Mouse (Mus musculus) heart, embryonic 13.5 days (tissue): ENCODE results near the gene Faf1. TPM values are rescaled to one million over a fixed set of nuclear protein-coding genes. Genes with fewer than 3 reads are reported as not detected.

Experiments
- ATAC-seq: fragments of 200-750 bp; cut with Nextera tagmentation; 2 replicates; pipeline ENCODE4 v1.8.0; 2017; ENCODE audit warnings: moderate TSS enrichment; ENCODE audit not compliant: insufficient number of reproducible peaks, low FRiP score, low TSS enrichment; ENCODE audit errors: extremely low read depth
- H3K27ac ChIP-seq: fragments of 300-500 bp; sonication (generic); replicated peaks from 2 replicates; pipeline ENCODE4 v1.5.1; 2015; ENCODE audit warnings: moderate library complexity, mild to moderate bottlenecking, inconsistent platforms
- H3K27me3 ChIP-seq: fragments of 300-500 bp; sonication (generic); replicated peaks from 2 replicates; pipeline ENCODE4 v1.6.1; 2015; ENCODE audit warnings: mild to moderate bottlenecking, inconsistent platforms
- H3K36me3 ChIP-seq: fragments of 300-500 bp; sonication (generic); 2 replicates; pipeline ENCODE4 v1.6.1; 2015; ENCODE audit warnings: mild to moderate bottlenecking, inconsistent platforms
- H3K4me1 ChIP-seq: fragments of 300-500 bp; sonication (generic); 2 replicates; pipeline ENCODE4 v1.6.1; 2015; ENCODE audit warnings: inconsistent platforms
- H3K4me2 ChIP-seq: fragments of 300-500 bp; sonication (generic); 2 replicates; pipeline ENCODE4 v1.6.1; 2015; ENCODE audit warnings: inconsistent platforms, mild to moderate bottlenecking, moderate library complexity
- H3K4me3 ChIP-seq: fragments of 300-500 bp; sonication (generic); 2 replicates; pipeline ENCODE4 v1.5.1; 2015; ENCODE audit warnings: moderate library complexity, mild to moderate bottlenecking, inconsistent platforms
- H3K9ac ChIP-seq: fragments of 300-500 bp; sonication (generic); 2 replicates; pipeline ENCODE4 v1.6.1; 2015; ENCODE audit warnings: inconsistent platforms, mild to moderate bottlenecking, moderate library complexity
- H3K9me3 ChIP-seq: fragments of 300-500 bp; sonication (generic); 2 replicates; pipeline ENCODE4 v1.6.1; 2016; ENCODE audit warnings: inconsistent platforms
- WGBS: fragments of 180-500 bp; shearing (Covaris S2); methylation state at CpG from one replicate; pipeline ENCODE4 v1.1.7; 2015; ENCODE audit warnings: mixed read lengths; 5-methylcytosine and 5-hydroxymethylcytosine counted together
- polyA plus RNA-seq: library from polyadenylated mRNA; unstranded; fragments of >200 nt; fragmentation: Nextera tagmentation; extraction: Ambion mirVana; gene quantifications from 2 replicates; pipeline ENCODE4 v1.2.1, GENCODE M21; 2015

Faf1 gene
- polyA plus RNA-seq, 1 experiment from 2014 or later, result 18.3 TPM

DNA sequence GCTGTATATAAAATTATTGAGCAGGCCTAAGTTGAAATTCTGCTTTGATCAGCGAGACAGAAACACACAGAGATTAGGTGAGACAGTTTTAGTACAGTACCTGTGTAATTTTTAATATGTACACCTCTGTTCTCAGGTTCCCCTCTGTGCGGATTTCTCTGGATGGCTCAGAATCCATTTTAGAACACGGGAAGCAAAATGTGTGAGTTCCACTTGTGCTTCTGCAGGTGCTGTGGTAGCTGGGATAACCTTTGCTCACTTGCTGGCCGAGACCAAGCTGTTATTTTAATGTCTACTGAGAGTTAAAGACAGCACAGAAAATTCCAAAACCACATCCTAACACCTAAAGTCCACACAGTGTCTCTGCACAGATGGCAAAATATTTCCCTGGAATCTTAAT lies 20.1 kb upstream of the Faf1 start:
- H3K27me3 ChIP-seq, result peaks cover 67% of the 10 kb centered on the region
- ATAC-seq, result no peak

DNA sequence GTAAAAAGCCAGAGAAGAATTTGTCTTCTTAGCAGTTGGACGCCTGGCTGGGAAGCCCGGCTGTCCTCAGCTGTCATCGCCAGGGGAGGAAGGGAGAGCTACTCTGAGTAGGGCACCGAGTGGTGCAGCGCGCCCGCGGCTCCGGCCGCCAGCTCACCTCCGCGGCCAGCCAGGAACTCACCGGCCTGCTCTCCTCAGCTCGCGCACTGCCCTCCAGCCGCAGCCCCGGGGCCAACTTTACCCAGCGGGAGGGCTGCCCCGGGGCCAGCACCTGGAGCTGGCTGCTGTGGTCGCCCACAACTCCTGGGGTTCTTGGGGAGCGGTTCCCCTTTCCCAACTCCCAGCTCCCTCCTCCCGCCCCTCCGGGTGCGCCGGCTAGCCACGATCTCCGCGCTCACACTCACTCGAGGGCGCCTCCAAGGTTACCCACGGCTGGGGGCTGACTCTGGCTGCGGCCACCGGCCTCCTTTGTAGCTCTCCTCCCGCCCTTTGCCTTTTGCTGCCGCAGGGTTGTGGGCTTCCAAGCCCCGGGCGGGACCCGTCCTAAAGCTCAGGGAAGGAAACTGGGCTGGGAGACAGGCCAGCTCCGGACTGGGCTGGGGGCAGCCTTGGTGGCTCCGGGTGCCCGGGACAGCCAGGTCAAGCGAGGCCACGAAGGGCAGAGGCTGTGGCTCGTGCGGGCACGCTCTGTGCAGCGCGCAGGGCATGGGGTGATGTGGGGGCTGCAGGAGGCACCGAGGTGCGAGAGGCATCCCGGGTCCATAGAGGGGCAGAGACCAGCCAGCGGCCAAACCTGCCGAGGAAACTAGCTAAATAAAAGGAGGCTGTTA lies 19.2 kb upstream of the Faf1 start:
- no peaks in the 10 kb centered on the region for H3K9me3 ChIP-seq
- peak overlapping the region; percentile 95 for H3K4me2 ChIP-seq
- peaks cover 15% of the 10 kb centered on the region for H3K4me1 ChIP-seq
- no peak overlapping the region for H3K27ac ChIP-seq
- 0 out of 2 replicates have a peak, but pooled peaks cover 6% of the 10 kb centered on the region for H3K36me3 ChIP-seq
- peak; percentile 42 for ATAC-seq
- under 1% methylated on average over 51 of the region's 53 CpGs for WGBS
- H3K9ac ChIP-seq, result peak overlapping the region; percentile 79
- H3K27me3 ChIP-seq, result peaks cover 74% of the 10 kb centered on the region
- peak overlapping the region; percentile 61 for H3K4me3 ChIP-seq

More for the DNA sequence above, 20.1 kb upstream of the Faf1 start:
- no peak overlapping the region for H3K4me2 ChIP-seq
- no peaks in the 10 kb centered on the region for H3K9me3 ChIP-seq
- 19% methylated on average over 4 of the region's 4 CpGs for WGBS
- H3K36me3 ChIP-seq, result 0 out of 2 replicates have a peak, but pooled peaks cover 6% of the 10 kb centered on the region
- no peak overlapping the region for H3K27ac ChIP-seq
- H3K4me3 ChIP-seq, result peak overlapping the region; percentile 61
- H3K9ac ChIP-seq, result no peak overlapping the region
- peaks cover 15% of the 10 kb centered on the region for H3K4me1 ChIP-seq

DNA sequence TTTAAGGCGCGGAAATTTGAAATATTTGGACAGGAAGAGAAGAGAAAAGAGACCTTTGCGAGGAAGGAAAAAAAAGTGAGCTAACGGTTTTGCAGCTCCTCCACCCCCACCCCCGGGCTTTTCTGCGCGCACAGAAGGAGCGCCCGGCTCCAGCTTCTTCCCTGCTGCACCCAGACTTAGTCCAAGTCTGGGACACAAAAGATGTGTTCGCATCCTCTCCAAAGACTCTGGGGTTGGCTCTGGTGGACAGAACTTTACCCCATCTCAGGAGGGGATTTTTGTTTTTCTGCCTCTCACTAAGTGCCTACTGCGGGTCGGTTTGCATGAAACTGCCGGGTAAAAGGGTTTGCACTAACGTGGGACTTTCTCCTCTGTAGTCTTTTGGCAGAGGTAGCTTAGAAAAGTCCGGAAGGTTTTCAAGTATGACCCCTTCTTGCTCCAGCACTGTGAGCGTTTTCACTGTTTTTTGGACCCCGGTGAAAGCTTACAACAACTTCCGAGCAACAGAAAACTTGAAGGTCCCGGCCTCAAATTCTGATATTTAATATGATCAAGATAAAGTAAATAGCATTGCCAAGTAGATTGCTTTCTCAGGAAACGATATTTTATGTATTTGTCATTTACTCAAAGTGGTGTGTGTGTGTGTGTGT lies 18.4 kb upstream of the Faf1 start:
- Histone ChIP-seq H3K27me3 (peaks cover 77% of the 10 kb centered on the region), H3K4me3 (peak overlapping the region; percentile 61), H3K9ac (peak overlapping the region; percentile 79), H3K4me2 (peak overlapping the region; percentile 95), H3K36me3 (0 out of 2 replicates have a peak, but pooled peaks cover 6% of the 10 kb centered on the region), H3K27ac (no peak overlapping the region), H3K4me1 (peaks cover 15% of the 10 kb centered on the region), H3K9me3 (no peaks in the 10 kb centered on the region)
- ATAC-seq, result no peak
- WGBS, result 2% methylated on average over 20 of the region's 20 CpGs

DNA sequence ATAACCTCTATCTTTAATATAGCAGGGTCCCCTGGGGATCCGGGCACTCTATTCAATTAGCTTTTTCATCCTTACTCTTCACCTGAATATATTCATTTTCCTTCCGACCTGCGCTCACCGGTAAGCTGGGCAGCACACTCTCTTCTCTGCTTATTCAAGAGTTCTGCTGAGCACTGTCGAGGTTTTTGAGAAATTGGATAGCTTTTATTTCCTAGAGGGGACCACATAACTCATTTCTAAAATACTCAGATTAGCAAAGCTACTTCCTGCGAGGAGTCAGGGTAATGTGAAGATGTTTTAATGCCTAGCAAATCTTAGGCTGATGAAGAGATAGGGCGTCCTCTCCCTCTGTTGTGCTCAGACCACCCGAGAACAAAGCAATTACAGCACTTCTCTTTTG lies 17.6 kb upstream of the Faf1 start:
- H3K36me3 ChIP-seq, result 0 out of 2 replicates have a peak, but pooled peaks cover 6% of the 10 kb centered on the region
- no peak for ATAC-seq
- peaks cover 77% of the 10 kb centered on the region for H3K27me3 ChIP-seq
- H3K9me3 ChIP-seq, result no peaks in the 10 kb centered on the region
- H3K4me3 ChIP-seq, result no peak overlapping the region
- WGBS, result 14% methylated on average over 8 of the region's 8 CpGs
- H3K27ac ChIP-seq, result no peak overlapping the region
- H3K4me2 ChIP-seq, result no peak overlapping the region
- peaks cover 18% of the 10 kb centered on the region for H3K4me1 ChIP-seq
- no peak overlapping the region for H3K9ac ChIP-seq

DNA sequence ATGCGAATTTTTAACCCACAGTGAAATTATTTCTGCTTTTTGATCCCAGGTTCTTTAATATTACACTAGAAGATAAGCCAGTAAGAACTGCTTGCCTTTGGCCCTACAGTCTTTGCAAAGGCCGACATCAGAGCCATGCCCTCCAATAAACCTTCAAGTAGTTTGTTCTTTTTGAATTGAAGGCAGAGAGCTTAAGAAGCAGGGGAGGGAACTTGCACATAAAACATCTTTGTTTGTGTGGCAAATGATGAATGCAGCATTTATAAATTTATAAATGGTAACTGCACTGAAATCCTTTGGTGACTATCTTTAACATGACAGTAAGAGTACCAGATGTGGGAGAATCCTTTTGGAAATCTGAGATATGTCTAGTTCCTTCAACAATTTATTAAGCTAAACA lies 16.8 kb upstream of the Faf1 start:
- Histone ChIP-seq H3K9ac (no peak overlapping the region), H3K27ac (no peak overlapping the region), H3K4me3 (no peak overlapping the region), H3K4me2 (no peak overlapping the region), H3K36me3 (0 out of 2 replicates have a peak, but pooled peaks cover 6% of the 10 kb centered on the region), H3K9me3 (no peaks in the 10 kb centered on the region), H3K4me1 (peaks cover 24% of the 10 kb centered on the region), H3K27me3 (peaks cover 80% of the 10 kb centered on the region)
- WGBS, result 40% methylated on average over 2 of the region's 2 CpGs
- no peak for ATAC-seq

DNA sequence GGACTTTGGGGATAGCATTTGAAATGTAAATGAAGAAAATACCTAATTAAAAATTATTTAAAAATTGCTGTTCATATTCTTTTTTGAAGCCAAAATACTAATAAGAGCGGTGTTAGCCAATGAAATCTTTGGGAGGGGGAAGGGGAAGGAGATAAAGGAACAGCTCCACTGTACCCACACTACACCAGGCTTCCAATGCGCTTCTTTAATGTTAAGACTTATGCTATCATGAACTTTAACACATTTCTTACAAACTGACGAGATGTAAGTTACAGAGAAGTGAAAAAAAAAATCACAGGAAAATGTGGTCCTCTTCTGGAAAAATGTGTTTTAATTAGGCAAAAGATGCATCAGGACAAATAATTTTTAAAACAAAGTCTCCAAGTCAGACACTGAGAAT lies 15.8 kb upstream of the Faf1 start:
- Histone ChIP-seq H3K27ac (no peak overlapping the region), H3K36me3 (0 out of 2 replicates have a peak, but pooled peaks cover 6% of the 10 kb centered on the region), H3K9me3 (no peaks in the 10 kb centered on the region), H3K27me3 (peaks cover 70% of the 10 kb centered on the region), H3K4me1 (peaks cover 30% of the 10 kb centered on the region), H3K4me3 (no peak overlapping the region), H3K9ac (no peak overlapping the region), H3K4me2 (no peak overlapping the region)
- whole genome bisulfite sequencing, result 45% methylated on average over 3 of the region's 3 CpGs
- ATAC-seq, result no peak

DNA sequence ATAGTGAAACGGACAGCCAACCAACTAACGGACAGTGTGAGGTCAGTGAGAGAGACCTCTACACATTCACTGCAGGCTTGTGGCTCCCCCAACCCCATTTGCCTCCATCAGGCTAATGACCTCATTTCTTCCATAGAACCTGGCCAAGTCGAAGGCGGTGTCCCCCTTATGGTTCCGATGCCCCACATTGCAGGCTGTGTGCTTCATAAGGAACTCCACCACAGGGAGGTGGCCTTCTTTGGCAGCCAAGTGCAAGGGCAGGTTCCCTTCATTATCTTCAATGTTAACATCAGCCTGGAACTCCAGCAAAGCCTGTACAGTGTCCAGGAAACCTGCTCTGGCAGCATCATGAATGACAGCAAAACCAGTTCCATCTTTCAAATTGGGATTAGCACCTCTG lies 15.2 kb upstream of the Faf1 start:
- no peak overlapping the region for H3K4me3 ChIP-seq
- H3K9me3 ChIP-seq, result no peaks in the 10 kb centered on the region
- H3K9ac ChIP-seq, result no peak overlapping the region
- H3K27ac ChIP-seq, result no peak overlapping the region
- H3K4me1 ChIP-seq, result peaks cover 30% of the 10 kb centered on the region
- ATAC-seq, result no peak
- H3K27me3 ChIP-seq, result peaks cover 66% of the 10 kb centered on the region
- WGBS, result 39% methylated on average over 5 of the region's 5 CpGs
- 0 out of 2 replicates have a peak, but pooled peaks cover 6% of the 10 kb centered on the region for H3K36me3 ChIP-seq
- H3K4me2 ChIP-seq, result no peak overlapping the region

DNA sequence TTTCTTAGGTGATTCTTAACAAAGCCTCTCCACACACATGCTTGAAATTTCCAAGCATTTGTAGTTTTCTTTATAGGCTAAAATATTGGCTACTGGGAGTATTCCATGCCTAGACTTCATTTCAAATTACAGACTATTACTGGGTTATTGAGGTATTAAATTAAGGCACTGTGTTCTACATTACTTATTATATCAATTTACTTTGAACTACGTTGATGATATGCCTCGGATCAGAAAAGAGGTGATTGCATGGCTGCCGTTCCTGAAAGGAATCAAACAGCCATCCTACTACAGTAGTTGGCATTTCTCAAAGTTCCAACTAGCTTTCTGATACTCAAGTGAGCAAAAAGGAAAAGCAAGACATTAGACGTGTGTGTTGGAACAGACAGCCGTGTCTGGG lies 14.1 kb upstream of the Faf1 start:
- Histone ChIP-seq H3K36me3 (0 out of 2 replicates have a peak, but pooled peaks cover 6% of the 10 kb centered on the region), H3K4me1 (peaks cover 25% of the 10 kb centered on the region), H3K4me2 (no peak overlapping the region), H3K27ac (no peak overlapping the region), H3K4me3 (no peak overlapping the region), H3K27me3 (peaks cover 55% of the 10 kb centered on the region), H3K9ac (no peak overlapping the region), H3K9me3 (no peaks in the 10 kb centered on the region)
- ATAC-seq, result no peak
- 30% methylated on average over 5 of the region's 5 CpGs for WGBS

DNA sequence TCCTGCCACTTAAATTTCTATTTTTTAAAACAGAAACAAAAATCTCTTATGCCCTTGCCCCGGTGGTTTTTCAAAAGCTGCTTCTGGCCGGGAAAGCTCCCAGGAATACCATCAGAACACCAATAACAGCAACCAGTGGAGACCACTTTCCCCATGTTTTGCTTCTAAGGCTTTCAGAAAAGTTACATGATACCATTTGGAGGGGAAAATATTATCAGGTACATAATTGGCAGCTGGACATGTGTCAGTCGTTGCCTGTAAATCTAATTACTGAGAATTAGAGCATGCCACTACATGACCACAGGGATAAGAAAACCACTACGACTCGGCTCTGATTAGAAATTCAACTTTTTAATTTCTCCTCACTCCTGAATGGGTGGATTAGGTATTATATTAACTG lies 12.3 kb upstream of the Faf1 start:
- peak overlapping the region; percentile 89 for H3K4me3 ChIP-seq
- no peaks in the 10 kb centered on the region for H3K9me3 ChIP-seq
- no peak for ATAC-seq
- H3K4me2 ChIP-seq, result peak overlapping the region; percentile 98
- H3K36me3 ChIP-seq, result 0 out of 2 replicates have a peak, but pooled peaks cover 6% of the 10 kb centered on the region
- 0 out of 2 replicates have a peak overlapping the region, but pooled peaks have one; percentile 16 for H3K9ac ChIP-seq
- WGBS, result 21% methylated on average over 5 of the region's 5 CpGs
- H3K4me1 ChIP-seq, result peaks cover 21% of the 10 kb centered on the region
- no peak overlapping the region for H3K27ac ChIP-seq
- H3K27me3 ChIP-seq, result peaks cover 38% of the 10 kb centered on the region

DNA sequence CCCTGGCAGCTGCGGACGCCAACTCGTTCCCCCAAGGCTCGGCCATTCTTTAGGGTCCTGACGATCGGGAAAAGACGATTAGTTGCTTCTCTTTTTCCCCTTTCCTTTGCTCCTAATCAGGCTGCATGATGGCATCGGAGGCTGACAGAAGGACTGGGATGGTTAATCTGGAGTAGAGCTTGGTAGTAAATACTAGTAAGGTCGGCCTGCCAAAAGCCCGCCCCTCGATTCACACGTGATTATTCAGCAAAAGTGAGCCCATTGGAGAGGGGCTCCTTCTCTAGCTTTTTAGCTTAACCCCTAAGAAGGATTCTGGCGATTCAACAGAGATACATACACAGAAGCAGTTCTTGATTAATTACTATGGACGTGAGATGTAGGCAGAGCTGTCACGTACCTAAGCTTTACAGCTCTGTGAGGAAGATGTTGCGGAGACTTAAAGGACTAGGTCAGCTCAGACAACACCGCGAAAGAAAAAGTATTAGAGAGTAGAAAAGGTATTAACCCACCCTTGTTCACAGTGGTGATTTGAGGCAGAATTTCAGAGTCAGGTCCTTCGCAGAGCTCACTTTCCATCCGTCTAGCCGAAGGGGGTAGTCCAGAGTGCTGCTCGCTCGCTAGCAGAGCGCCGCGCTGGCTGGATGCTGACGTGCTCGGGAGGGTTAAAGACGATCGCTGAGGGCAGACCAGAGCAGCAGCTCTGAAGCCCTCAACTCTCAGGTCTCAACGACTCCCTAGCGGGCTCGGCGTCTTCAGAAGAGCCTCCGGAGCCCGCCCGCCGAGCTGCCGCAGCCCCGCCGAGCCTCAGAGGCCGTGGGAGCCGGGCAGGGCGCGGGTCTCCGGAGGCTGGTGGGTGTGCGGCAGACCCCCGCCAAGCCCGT lies 11.0 kb upstream of the Faf1 start:
- peak; percentile 18; the same call in 1 of the 2 replicates for ATAC-seq
- WGBS, result under 1% methylated on average over 49 of the region's 49 CpGs
- Histone ChIP-seq H3K27me3 (peaks cover 27% of the 10 kb centered on the region), H3K36me3 (0 out of 2 replicates have a peak, but pooled peaks cover 3% of the 10 kb centered on the region), H3K4me1 (peaks cover 21% of the 10 kb centered on the region), H3K9me3 (no peaks in the 10 kb centered on the region), H3K27ac (peak overlapping the region; percentile 98), H3K4me3 (peak overlapping the region; percentile 89), H3K9ac (peak overlapping the region; percentile 97), H3K4me2 (peak overlapping the region; percentile 98)
